Mouse (Mus musculus): Measurements from ENCODE around the gene Cdx2.

Cdx2 gene

DNA sequence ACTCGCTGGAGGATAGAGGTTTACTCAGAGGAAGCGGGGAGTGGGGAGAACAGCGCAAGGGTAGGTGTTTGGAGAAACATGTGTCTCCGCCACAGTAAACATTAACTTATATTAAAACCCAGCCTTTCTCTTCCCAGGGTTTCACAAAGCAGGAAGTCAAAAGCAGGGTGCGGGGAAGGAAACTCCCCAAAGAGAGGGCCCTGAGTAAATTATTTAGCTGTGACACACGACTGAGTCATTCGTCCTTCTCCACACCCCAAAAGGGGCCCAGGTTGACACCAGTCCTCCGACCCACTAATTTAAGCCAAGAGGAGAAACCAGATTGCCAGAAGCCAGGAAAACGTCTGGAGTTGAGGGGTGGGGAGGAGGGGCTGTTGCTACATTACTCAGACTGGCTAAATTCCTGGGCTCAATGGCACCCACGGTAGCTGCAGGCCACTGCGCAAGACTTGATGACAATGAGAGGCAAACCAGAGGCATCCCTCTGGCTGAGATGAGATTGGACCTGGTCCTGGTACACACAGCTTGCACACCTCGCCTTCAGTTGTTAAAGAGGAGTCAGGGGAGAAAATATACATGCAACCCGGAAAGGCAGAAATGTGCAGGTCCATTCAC lies 14.5 kb downstream of the Cdx2 start:
- DNase-seq (ENCODE audit: low spot score), result no peak

DNA sequence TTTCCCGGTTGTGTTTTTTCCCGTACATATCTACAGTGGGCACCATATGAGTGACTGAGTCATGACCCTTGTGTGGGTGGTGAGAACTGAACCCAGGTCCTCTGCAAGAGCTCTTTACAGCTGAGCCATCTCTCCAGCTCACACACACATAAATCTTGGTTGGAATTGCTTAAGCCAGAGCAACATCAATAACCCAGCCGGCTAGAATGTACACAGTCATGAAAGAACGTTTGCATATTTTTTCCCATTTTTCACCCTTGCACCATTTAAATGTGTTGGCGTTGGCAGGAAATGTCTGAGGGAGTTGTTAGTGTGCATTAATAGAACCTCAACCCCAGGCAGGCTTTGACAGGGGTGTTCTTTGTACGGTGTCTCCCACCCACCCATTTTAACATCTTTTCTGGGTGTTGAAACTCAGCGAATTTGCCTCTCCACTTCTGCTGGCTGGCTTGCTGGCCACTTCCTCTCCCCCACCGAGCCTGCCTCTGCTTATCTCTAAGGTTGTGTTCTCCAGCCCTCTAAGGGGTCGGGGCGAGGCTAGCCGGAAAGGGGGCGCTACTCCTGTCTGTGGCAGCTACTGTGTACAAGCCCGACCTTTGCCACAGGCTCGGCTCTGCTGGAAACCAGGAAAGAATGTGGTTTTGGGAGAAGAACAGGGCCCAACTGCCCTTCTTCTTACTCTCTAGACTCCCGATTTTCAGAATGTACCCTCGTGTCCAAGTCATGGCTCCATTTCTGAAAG lies 15.1 kb downstream of the Cdx2 start:
- DNase-seq (ENCODE audit: low spot score), result no peak

DNA sequence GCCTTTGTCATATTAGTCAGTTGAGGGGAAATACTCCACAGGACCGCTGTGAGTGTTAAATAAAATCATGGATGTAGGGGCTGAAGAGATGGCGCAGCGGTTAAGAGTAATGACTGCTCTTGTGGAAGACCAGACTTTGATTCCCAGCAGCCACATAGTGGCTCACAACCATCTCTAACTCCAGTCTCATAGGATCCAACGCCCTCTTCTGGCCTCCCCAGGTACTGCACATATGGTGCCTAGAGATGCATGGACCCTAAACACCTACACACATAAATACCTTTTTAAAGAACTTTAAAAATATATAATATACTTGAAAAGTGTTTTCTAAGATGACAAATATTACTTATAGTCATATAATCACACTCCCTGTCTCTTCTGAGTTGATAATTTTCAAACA lies 22.7 kb downstream of the Cdx2 start:
- DNase-seq (ENCODE audit: low spot score), result no peak

DNA sequence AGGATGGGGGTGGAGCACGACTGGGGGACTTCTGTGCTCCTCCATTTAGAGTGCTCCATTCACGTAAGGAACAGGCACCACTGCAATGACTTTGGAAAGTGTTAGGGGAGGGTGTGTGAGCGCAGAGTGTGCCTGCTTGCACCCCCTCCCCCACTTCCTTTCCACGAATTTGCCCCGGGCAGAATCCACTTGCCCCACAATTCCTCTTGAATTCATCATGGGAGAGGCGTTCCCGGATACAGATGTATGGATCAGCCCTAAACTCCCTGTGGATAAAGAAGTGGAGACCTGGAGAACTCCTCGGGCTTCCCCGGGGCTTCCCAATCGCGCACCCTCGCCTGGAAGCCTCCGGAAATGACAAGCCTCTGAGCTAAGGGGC lies 29.5 kb downstream of the Cdx2 start:
- DNase-seq (ENCODE audit: low spot score), result no peak

DNA sequence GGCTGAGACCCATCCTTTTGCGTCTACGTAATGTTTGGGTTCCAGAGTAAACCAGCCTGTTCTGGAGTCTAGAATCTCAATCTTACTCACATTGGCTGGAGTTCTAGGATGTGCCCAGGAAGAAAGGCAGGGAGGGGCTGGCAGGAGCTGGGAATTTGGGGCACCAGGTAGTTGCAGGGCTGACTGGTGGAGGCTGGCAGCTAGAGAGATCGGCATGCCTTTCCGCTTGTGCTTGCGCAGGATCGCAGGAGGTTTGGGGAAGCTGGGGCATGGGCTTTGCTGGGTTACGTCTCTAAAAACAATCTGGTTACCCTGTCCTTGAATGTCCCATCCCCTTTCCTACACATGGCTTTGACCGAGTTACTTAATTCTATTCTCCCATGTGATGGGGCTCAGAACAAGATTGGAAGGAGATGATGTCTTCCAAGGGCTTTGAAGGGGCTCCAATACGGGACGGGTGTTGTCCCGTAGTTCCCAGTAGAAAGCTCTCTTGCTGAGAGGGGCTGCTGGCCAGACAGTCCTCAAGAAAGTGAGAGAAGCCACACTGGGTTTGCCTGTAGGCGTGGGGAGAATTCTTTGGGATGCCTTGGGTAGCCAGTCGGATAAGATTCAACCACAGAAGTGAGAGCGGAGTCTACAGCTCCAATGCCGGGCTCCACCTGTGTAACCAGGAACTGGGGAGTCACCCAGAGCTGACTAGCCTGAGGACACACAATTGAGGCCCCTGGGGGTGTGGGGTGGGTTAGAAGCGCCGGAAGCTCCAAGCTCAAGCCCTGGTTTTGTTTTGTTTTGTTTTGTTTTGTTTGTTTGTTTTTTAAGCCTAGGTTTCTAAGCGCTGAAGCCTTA lies 30.1 kb downstream of the Cdx2 start:
- no peak for DNase-seq (ENCODE audit: low spot score)

DNA sequence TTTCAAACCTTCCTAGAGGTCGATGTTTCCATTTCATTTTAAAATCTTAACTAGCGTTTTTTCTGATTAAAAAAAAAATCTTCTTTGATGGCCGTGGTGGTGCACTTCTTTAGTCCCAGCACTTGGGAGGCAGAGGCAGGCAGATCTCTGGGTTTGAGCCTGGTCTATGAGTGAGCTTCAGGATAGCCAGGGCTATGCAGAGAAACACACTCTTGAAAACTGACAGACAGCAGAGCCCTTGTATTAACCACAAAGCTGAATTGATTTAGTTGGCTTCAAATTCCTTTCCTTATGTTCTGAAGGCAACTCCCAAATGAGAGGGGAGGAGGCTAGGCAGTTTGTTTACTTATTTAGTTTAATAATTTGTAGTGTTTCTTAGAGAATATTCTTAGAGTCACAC lies 31.3 kb downstream of the Cdx2 start:
- no peak for DNase-seq (ENCODE audit: low spot score)

DNA sequence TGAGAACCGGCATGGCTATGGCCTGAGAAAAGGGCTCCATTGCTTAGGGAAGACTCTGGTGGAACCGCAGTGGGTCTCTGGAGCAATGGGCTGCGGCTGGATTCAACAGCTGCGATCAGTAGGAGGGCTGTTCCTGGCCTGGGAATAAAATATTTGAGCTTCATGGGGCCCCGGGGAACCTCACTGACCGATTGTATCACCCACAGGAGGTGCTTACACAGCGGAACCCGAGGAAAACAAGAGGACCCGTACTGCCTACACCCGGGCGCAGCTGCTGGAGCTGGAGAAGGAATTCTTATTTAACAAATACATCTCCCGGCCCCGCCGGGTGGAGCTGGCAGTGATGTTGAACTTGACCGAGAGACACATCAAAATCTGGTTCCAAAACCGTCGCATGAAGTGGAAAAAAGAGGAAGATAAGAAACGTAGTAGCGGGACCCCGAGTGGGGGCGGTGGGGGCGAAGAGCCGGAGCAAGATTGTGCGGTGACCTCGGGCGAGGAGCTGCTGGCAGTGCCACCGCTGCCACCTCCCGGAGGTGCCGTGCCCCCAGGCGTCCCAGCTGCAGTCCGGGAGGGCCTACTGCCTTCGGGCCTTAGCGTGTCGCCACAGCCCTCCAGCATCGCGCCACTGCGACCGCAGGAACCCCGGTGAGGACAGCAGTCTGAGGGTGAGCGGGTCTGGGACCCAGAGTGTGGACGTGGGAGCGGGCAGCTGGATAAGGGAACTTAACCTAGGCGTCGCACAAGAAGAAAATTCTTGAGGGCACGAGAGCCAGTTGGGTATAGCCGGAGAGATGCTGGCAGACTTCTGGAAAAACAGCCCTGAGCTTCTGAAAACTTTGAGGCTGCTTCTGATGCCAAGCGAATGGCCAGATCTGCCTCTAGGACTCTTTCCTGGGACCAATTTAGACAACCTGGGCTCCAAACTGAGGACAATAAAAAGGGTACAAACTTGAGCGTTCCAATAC lies 32.6 kb downstream of the Cdx2 start:
- DNase-seq (ENCODE audit: low spot score), result no peak

DNA sequence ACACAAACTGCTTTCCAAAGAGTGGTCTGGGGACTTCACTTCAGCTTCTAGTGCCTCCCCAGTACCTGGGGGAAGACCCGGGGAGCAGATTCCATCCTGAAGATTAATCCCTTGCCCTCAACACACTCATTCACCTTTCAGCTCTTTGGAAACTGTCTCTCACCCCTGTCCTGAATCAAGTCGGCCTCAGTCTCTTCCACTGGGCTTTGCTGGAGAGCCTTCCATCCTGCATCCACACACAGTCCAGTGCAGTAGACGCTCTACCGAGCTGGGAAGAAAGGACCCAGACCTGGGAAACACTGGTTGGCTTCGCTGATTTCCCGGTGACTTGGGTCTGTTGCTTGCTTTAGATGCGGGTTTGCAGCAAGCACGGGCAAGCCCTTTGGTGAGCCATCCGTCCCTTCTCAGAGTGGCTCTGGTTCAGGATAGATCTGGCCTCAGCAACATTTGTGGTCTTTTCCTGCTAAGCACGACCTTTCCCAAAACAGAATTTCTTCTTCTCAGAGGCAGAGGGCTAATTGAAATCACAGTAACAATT lies 34.2 kb downstream of the Cdx2 start:
- DNase-seq (ENCODE audit: low spot score), result no peak

DNA sequence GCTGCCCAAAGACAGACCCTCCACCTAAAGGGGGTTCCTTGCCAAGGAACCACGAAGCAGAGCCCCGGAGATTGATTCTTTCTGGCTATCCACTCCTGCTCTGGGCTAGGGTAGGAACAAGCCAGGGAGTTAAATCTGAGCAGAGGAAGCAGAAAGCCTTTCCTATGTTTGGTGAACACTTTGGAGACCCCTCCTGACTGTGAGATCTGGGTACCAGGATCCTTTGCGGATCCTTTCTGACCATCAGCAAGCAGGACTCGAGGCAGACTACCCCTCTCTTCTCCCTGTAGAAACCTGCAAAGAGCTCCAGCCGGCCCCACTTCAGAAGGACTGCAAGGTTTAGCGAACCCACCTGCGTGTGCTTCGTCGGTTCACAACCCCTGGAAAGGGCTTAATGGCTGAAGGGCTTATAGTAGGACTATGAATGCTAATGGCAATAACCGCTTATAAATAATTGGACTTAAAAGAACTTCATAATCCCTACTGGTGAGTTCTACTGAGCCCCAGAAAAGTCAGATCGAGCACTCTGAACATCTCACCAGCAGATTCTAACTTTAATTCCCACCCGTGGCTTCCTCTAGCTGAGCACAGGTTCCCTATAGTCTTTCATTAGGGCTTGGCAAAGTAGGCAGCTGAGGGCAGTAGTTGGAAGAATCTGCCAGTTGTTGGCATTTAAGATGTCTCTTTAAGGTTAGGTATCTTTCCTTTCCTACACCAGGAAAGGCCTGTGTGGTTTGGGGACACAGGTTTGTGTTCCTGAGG lies 34.8 kb downstream of the Cdx2 start:
- no peak for DNase-seq (ENCODE audit: low spot score)

DNA sequence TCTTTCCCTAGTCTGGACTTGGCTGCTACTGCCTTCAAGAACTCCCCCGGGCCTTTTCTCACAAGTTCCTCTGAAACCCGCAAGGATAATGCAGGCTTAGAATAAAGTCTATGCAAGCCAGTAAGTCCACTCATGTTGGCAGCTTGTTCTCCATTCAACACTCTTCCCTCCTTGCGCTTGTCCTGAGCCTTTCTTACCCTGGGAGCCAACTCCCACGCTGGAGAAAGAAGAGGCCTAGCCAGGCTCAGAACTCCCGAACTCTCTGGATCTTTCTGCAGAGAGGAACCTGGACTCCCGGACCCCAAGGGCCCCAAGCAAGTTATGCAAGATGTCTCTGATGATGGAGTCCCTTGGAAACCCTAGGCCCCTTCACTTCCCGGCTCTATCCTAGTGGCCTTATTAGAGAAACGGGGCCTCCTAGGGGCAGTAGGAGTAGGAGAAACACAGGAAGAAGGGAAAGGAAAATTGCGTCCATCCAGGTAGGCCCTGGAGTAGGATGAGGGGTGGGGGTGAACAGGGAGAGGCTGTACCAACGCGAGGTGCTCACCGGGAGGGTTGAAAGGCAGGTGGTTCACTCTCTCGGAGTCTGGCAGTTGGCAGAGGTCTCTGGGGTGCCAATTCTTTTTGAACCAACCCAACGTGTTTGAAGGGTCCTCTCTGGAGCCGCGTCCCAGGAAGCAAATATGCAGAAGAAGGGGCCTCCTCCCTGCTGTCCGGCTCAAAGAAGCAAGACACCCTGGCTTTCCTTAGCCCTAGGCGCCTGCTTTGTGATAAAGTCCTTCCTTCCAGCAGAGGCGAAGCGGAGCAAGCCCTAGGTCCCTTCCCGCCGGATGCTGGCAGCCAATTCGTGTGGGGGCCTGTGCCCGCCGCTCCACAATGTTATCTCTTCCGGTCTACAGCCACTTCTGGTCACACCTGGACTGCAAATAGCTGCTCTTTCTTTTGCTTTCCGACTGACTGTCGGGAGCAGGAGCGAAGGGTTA lies 36.1 kb downstream of the Cdx2 start:
- no peak for DNase-seq (ENCODE audit: low spot score)

DNA sequence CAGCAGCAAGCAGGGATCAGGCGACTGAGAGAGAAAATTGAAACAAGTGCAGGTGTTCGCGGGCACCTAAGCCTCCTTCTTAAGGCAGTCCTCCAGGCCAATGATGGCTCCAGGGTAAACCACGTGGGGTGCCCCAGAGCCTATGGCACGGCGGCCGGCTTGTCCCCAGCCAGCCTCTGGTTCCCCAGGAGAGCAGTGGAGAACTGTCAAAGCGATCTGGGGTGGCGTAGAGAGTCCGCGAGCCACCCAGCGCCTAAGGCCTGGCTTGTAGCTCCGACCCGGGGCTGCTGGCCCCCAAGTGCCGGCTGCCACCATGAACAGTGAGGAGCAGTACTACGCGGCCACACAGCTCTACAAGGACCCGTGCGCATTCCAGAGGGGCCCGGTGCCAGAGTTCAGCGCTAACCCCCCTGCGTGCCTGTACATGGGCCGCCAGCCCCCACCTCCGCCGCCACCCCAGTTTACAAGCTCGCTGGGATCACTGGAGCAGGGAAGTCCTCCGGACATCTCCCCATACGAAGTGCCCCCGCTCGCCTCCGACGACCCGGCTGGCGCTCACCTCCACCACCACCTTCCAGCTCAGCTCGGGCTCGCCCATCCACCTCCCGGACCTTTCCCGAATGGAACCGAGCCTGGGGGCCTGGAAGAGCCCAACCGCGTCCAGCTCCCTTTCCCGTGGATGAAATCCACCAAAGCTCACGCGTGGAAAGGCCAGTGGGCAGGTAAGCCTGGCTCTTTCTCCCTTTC lies 37.0 kb downstream of the Cdx2 start, which contains the start of gene Pdx1:
Gene Pdx1 (plus strand): TSS at position 34 of the 747 bp plus-strand sequence.
- no peak for DNase-seq (ENCODE audit: low spot score)

DNA sequence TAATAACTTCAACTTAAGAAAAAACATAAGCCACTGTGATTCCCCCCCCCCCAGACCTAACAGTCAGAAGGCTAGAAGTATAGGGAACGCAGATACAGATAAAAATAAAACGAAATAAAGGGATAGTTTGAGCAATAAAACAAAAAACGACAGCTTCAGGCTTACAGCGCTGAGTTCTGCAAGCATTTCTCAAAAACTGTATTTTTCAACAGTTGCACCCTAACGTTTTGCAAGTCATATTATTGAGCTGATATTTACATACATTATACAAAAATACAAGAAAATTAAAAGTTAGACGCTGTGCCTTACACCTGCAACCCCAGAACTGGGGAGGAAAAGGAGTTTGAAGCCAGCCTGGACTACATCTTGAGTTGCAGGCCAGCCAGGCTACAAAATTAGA lies 37.7 kb downstream of the Cdx2 start:
- DNase-seq (ENCODE audit: low spot score), result no peak

DNA sequence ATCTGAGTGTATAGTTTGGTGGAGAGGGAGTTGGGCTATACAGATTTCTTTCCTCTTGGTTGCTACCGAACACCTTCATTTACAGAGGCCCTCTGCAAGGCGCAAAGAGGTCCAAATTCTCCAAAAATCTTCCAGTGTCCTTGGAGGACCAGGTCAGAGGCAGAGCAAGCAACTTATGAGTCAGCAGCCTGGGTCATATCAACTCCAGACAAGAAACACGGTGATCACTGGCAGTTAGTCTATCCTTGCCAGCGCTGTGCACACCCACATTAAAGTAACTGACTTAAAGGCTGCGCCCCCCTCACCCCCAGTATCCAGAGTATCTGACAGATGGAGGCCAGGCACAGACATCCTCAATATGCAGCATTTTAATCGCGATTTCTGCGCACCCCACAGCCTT lies 38.3 kb downstream of the Cdx2 start:
- DNase-seq (ENCODE audit: low spot score), result no peak

DNA sequence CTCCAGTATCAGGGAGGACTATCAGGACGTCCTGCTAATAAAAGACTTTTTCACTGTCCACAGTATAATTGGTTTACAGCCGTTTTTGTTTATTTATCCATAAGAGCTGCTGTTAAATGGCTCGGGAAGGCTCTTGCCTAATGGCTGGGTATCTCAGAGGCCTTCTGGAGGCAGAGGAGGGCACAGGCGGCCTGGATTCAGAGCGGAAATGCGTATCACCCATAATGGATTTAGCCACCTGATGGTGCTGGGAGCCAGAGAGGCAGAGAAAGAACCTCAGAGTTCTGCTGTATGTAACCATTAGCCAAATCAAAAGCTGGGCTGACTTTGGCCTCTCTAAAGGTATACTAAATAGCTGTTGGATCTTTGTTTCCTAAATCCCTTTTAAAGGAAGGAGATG lies 39.6 kb downstream of the Cdx2 start:
- DNase-seq (ENCODE audit: low spot score), result no peak

DNA sequence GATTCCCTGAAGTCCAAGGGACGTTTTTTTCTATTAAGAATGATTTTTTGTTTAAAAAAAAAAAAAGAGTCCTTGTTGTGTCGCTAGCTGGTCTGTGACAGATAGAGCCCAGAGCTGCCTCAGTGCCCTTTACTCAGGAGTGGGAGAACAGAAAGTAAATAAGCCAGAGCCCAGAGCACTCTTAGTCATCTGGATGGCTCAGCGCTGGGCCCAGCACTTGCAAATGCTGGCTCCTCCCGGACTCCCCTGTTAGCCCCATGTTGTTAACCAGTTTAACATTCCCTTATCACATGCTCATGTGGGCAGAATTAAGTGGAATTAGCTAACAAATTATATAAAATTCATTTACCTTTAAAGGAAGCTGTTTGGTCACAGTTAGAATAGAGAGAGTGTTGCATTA lies 43.1 kb downstream of the Cdx2 start:
- DNase-seq (ENCODE audit: low spot score), result no peak

DNA sequence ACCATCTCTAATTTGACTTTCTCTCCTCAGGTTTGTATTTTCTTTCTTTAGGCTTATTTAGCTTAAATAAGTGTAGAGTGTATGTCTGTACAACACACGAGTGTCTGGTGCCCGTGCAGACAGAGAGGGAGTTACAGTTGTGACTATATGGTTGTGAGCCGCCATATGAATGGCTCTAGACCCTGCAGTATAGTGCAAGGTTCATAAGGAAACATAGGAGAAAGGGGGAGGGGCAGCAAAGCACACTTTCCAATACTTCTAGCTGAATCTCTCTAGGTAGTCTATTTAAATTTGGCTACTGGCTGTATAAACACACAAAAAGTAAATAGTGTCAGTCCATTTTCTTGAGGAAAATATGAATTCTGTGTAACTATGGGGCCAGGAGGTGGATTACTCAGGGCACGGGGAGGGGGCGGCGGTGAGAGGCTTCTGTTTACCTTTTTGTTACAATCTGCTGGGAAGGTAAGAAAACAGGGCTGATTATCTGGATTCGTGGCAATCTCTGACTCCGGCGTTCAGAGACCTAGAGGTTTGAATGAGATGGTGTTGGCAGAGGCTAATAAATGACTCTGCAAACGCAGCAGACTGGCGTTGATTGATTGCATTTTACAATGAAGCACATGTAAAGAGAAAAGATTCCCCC lies 45.0 kb downstream of the Cdx2 start:
- no peak for DNase-seq (ENCODE audit: low spot score)

DNA sequence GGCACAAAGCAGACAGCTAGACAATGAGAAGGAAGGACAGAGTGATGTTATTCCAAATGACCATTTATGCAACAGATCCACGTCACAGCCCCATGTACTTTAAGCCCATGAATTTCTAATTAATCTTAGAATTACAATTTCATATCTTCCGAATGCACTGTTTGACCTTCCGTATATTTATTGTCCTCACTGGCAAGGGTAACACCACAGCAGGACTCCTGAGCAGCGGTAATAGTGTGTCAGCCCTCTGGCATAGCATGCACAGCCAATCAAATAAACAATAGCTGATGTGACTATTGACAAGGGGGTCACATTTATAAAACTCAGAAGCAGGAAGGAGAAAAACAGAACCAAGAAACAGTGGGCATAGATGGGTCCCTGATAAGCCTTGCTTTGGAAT lies 46.3 kb downstream of the Cdx2 start:
- no peak for DNase-seq (ENCODE audit: low spot score)

DNA sequence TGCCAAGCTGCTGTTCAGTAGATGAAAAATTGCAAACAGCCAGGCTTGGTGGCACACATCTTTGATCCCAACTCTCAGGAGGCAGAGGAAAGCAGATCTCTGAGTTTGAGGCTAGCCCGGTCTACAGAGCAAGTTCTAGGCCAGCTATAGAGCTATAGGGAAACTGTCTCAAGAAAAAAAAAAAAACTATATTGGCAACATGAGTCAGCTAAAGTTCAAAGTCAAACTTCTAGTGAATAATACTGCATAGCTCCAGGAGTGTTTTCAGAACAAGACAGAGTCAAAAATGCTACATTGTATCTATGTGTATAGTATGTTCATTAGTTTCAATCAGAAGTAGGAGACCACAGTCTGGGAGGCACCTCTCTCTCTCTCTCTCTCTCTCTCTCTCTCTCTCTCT lies 46.9 kb downstream of the Cdx2 start:
- no peak for DNase-seq (ENCODE audit: low spot score)

Data from spleen, adult 12 weeks (tissue).